Mouse (Mus musculus) cerebellum, adult 9-10 months (tissue): ENCODE measurements around the gene Ncf4.
A peak's percentile ranks its signal among the peaks of the same experiment; 100 is the strongest.

ENCODE experiments used
- DNase-seq: peaks from one replicate; pipeline ENCODE4 v3.0.0; 2022

Gene Ncf4

GRCm38 (mm10) chr15:78244695-78245492 lies at the start of gene Ncf4:
Ncf4 (plus strand) TSS chr15:78244801.
- DNase-seq = no peak

GRCm38 (mm10) chr15:78195096-78195880 lies 49.3 kb upstream of the Ncf4 start:
- DNase-seq = no peak

- peak; percentile 41 for DNase-seq
Measured at GRCm38 (mm10) chr15:78204053-78204847, 40.4 kb upstream of the Ncf4 start.

DNA sequence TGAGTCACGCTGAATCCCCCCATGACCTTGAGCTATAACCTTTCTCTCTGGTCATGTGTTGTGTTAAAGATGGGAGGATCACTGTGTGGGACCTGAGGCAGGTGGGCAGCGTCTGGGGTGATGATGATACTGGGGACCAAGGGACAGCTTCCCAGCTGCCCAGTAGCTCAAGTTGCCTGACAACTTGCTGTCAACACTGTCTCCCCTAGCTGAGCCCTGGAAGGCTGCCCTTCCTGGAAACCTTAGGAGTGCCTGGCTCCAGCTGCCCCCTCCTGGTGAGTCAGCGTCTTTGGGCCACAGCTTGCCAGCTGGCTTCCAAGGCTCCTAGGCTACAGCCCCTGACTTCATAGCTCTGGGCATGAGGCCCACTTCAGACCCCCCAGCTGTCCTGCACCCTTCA lies 39.4 kb upstream of the Ncf4 start:
- no peak for DNase-seq

- no peak for DNase-seq
Measured at GRCm38 (mm10) chr15:78206312-78206711, 38.3 kb upstream of the Ncf4 start, which contains the start of gene Pvalb. Pvalb (minus strand) TSS chr15:78206400.

DNA sequence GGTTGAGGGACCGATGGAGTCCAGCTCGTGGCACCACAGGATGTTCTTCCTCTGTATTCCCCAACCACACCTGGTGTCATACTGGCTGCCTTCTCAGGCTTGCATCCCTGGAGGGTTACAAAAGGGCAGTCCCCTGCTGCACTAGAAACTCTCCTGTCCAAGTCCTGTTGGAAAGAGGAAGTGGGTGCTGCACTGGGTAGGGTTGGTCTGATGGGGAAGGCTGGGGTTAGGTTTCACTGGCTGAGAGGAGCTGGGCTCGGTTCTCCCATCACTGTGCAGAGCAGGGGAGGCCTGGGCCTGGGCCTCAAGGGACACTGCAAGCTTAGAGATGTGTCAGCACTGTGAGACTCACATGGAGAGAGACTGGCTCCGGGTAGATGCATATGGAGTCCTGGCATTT lies 34.4 kb upstream of the Ncf4 start:
- DNase-seq = no peak

DNA sequence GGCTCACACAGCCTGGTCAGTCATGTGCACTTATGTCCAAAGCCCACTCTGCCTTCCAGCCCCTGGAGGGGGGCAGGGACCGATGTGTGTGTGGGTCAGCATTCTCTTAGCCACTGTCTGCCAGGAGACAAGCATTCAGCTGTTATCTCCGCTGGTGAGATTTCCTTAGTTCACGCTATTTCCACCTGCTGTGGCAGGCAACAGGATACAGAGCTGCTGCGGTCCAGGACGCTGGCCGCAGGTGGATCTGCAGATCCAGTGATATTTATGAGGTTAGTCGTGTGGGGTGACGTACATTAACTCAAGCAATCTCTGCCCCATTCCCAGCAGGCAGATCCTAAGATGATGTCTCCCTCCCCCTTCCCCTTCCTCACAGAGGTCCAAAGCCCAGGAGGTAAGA lies 33.2 kb upstream of the Ncf4 start:
- no peak for DNase-seq

DNA sequence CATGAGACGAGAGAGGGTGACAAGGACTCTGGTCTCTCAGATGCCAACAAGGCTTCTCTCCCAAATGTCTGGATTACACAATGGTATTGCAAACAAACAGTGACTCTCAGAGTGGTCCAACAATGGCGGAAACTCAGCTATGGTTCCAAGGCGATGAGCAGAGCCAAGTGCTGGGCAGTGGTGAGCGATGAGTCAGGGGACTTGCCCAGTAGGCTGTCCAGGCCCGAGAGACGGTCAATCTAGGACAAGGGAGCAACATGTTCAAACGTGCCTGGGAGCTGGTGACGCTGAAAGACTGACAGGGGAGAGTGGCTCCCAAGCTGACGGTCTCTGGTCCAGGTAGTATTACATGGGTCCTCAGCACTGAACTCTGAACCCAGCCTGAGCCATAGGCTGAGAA lies 29.3 kb upstream of the Ncf4 start:
- DNase-seq = no peak

DNA sequence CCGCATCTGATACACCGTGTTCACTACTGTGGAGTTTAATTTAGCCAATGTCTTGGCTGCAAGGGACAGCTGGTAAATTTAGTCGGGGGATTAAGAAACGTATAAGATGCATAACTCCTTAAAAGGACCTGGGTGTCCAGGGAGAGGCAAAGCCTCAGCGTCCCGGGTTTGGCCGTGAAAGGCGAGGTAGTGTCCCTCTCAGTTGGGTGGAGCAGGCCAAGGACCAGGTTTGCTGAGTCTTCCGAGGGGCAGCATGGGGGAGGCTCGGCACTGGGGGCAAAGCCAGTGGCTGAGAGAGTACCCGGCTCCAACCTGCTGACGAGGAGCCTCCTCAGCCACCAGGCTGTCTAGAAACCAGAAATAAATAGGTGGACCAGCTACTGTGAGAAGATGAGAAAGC lies 16.8 kb upstream of the Ncf4 start:
- no peak for DNase-seq

DNA sequence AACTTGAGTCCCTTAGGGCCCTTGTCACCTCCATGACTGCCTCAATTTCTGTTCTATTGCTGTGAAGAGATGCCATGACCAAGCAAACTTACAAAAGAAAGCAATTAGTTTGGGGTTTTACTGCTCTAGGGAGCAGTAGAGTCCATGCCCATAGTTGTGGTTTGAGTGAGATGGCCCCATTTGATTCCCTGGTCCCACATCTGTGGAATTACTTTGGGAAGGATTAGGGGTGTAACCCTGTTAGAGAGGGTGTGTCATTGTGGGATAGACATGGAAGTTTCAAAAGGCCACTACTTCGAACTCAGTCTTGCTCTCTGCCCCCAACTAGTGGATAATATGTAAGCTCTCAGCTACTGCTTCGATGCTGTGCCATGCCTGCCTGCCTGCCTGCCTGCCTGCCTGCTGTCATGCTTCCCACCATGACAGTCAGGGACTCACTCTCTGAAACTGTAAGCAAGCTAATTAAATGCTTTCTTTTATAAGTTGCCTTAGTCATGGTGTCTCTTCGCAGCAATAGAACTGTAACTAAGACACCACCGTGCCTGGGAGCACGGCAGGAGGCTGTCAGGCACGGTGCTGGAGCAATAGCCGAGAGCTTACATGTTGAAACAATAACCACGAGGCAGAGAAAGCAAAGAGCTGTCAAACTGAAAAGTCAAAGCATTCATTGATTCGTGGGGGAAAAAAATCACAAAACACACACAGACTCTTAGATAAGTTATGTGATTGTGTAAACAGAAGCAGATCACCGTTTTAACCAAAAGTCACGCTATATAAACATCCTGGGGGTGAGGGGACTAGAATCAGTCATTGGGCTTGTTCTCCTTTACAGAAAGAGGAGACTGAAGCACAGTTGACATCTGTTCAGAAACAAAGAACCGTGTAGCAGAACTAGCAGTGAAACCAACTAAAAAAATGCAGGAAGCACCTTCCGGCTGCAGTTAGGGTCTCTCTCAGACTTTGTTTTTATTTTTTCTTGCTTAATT lies 13.0 kb upstream of the Ncf4 start:
- DNase-seq = no peak

DNA sequence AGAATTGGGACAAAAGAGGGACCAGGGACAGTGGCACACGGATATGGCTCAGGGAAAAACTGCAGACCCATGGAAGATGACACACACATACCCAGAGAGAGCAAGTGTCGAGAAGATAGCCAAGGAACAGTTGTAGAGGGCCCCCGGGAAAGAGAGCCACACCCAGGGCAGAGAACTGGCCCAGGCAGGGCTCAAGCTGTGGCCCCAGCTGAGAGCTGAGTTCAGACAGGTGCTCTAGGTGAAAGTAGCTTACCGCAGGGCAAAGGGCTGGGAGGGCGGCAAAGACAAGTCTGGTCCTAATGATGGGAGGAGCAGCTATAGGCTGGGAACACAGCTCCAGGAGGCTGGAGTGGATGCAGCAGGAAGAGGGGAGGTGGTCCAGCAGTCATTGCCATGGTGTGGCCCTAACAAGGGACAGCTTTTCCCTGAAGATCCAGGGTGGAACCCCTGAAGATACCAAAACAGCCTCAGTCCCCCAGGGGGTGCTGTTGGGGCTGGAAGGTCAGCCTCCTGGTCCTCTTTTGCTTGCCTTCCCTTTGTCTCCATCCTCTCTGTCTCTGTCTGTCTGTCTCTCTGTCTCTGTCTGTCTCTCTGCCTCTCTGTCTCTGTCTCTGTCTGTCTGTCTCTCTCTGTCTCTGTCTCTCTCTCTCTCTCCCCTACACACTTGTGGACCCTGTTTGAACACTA lies 9.6 kb upstream of the Ncf4 start:
- DNase-seq = no peak

- peak; percentile 69 for DNase-seq
Measured at GRCm38 (mm10) chr15:78239453-78239852, 5.1 kb upstream of the Ncf4 start.

DNA sequence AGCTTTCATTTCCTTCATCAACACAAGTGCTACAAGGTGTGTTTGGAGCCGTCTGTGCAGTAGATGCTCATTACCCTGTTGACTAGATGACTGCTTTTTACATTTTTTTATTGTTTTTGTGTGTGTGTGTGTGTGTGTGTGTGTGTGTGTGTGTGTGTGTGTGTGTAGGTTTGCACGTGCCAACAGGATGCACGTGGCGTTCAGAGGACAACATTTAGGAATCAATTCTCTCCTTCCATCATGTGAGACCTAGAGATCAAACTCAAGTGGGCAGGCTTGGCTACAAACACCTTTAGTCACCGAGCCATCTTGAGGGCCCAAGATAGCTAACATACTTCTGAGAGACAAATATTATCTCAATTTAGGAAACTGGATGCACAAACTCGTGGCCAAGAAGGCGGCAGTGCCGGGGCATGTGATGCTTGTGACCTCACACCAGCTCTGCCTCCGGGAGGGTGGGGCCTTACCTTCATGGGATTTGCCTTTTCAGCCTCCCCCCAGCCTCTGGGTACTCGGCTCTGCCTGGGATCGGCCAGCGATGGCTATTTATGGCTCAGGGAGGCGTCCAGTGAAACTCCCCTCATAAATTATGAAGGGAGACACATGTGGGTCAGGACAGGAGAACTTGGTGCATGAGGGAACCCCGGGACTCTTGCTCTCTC lies 4.5 kb upstream of the Ncf4 start:
- no peak for DNase-seq

DNA sequence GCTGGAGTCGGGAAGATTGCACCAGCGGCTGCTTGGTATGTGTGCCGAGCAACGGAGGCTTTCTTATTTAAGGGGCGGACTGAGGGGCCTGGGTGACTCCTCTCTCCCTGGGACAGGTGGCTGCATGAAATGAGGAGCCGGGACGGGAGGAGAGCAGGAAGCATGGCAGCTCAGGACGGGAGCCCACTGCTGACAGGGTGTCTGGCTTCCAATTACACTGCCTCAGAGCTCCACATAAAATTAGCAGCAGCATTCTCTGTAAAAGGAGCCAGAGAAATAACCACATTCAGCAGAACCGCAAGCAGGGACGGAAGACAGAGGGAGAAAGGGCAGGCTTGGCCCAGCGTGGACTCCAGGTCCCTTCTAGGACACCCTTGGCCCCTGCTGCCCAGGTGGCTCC lies 3.3 kb upstream of the Ncf4 start:
- no peak for DNase-seq

DNA sequence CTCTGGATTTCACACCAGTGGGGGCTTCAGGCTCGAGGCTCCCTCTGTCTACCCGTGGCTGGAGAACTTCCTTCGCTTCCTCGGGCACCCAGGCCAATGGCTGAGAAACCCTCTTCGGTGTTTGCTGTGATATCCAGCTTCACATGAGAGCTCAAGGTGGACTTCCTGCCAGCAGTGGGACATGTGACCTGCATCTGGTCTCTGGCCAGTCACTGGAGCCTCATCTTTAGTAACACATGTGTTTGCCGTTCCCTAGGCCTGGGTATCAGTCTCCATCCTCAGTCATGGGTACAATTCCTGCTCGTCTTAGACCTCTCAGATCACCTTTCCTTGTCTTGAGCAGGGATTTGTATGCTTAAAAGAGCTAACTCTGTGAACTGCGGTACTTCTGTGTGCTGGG lies 1.5 kb upstream of the Ncf4 start:
- DNase-seq = no peak

DNA sequence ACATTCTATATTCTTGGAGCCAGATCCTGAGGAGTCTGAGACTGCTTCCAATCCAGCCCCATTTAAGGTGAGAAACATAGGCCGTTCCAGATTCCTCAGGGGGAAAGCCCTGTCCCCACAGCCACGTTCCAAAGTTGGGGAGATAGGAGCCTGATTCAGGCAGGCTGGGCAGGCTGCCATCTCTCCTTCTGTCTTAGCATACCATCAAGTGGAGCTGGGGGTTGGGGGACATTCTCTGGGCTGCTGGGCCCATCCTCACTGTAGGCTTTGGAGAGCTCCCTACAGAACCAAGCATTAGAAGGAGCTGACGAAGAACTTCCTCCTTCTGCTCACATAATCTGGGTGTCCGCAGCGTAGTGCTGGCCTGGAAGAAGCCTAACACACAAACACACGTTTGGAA lies 827 bp upstream of the Ncf4 start:
- no peak for DNase-seq

- DNase-seq = no peak
Measured at GRCm38 (mm10) chr15:78246143-78247116, 1.8 kb downstream of the Ncf4 start.

DNA sequence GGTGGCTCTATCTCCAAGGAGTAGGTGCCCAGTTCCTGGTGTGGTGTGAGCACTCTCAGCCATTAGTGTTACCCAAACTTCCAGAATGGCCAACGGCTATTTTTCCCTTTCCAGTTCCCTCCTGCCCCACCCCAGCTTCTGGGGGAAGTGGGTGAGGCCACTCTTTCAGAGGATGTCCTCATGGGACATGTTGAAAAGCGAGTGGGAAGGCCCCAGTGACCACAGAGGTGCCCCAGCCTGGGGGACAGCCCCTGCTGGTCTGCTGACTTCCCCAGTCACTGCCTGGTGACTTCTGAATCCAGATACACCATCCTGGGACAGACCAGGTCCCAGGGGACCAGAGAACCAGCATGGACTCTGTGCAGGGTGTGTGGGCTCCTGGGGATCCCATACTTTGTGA lies 3.1 kb downstream of the Ncf4 start:
- no peak for DNase-seq

DNA sequence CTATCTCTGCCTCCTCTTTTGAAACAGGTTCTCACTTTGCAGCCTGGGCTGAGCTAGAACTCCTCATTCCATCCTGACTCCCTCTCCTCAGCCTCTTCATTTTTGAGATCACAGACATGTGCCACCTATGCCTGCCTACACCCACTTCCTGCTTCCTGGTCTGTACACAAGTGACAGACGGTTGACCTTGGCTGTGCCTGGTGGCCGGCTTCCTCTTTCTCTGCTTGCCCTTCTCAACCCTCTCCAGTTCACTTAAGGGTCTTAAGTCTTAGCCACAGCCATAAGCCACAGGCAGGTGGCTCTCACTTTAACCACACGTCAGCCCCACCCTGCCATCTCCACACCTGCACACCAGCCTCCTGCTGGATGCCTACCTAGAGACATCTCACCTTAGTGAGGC lies 3.8 kb downstream of the Ncf4 start:
- no peak for DNase-seq

GRCm38 (mm10) chr15:78254751-78255150 lies 10.2 kb downstream of the Ncf4 start:
- DNase-seq = peak; percentile 42
